Mouse (Mus musculus) lung, postnatal 0 days (tissue): ENCODE measurements around the gene Grid2.

Experiments used
- CTCF ChIP-seq: IDR thresholded peaks from 2 replicates; pipeline ENCODE4 v1.5.1; 2016; ENCODE audit warnings: antibody characterized with exemption, mild to moderate bottlenecking
- EP300 ChIP-seq: IDR thresholded peaks from 2 replicates; pipeline ENCODE4 v1.6.1; 2016; ENCODE audit warnings: antibody characterized with exemption, mild to moderate bottlenecking, control low read depth

DNA sequence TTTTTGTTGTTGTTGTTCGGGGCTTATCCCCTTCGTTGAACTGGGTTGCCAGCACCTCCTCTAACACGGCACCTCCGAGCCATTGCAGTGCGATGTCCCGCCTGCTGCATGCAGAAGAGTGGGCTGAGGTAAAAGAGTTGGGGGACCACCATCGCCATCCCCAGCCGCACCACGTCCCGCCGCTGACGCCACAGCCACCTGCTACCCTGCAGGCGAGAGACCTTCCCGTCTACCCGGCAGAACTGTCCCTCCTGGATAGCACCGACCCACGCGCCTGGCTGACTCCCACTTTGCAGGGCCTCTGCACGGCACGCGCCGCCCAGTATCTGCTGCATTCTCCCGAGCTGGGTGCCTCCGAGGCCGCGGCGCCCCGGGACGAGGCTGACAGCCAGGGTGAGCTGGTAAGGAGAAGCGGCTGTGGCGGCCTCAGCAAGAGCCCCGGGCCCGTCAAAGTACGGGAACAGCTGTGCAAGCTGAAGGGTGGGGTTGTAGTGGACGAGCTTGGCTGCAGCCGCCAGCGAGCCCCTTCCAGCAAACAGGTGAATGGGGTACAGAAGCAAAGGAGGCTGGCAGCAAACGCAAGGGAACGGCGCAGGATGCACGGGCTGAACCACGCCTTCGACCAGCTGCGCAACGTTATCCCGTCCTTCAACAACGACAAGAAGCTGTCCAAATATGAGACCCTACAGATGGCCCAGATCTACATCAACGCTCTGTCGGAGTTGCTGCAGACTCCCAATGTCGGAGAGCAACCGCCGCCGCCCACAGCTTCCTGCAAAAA lies 1473.7 kb downstream of the Grid2 start:
- no peak for TF ChIP-seq EP300
- TF ChIP-seq CTCF: no peak
